Mouse (Mus musculus) heart, embryonic 15.5 days (tissue): ENCODE data around the gene Fam198b. TPM values are rescaled to one million over a fixed set of nuclear protein-coding genes. Genes with fewer than 3 reads are reported as not detected.

Experiments used
- ATAC-seq: fragments of 200-750 bp; cut with Nextera tagmentation; replicated peaks from 2 replicates; pipeline ENCODE4 v1.8.0; 2017; ENCODE audit warnings: low read depth, moderate TSS enrichment; ENCODE audit not compliant: insufficient number of reproducible peaks, insufficient read depth, low FRiP score
- H3K27ac ChIP-seq: fragments of 300-500 bp; sonication (generic); 2 replicates; pipeline ENCODE4 v1.5.1; 2015; ENCODE audit warnings: mild to moderate bottlenecking, inconsistent platforms
- H3K27me3 ChIP-seq: fragments of 300-500 bp; sonication (generic); 2 replicates; pipeline ENCODE4 v1.6.1; 2015; ENCODE audit warnings: inconsistent platforms
- H3K36me3 ChIP-seq: fragments of 300-500 bp; sonication (generic); 2 replicates; pipeline ENCODE4 v1.6.1; 2015; ENCODE audit warnings: mild to moderate bottlenecking, inconsistent platforms
- H3K4me1 ChIP-seq: fragments of 300-500 bp; sonication (generic); replicated peaks from 2 replicates; pipeline ENCODE4 v1.6.1; 2015; ENCODE audit warnings: inconsistent platforms
- H3K4me2 ChIP-seq: fragments of 300-500 bp; sonication (generic); 2 replicates; pipeline ENCODE4 v1.6.1; 2015; ENCODE audit warnings: inconsistent platforms, mild to moderate bottlenecking, moderate library complexity
- H3K4me3 ChIP-seq: fragments of 300-500 bp; sonication (generic); 2 replicates; pipeline ENCODE4 v1.5.1; 2015; ENCODE audit warnings: mild to moderate bottlenecking, inconsistent platforms
- H3K9ac ChIP-seq: fragments of 300-500 bp; sonication (generic); 2 replicates; pipeline ENCODE4 v1.6.1; 2015; ENCODE audit warnings: mild to moderate bottlenecking, inconsistent platforms
- H3K9me3 ChIP-seq: fragments of 300-500 bp; sonication (generic); replicated peaks from 2 replicates; pipeline ENCODE4 v1.6.1; 2016; ENCODE audit warnings: inconsistent platforms
- WGBS: fragments of 180-500 bp; shearing (Covaris S2); methylation state at CpG from one replicate; pipeline ENCODE4 v1.1.7; 2015; ENCODE audit warnings: mixed read lengths; 5-methylcytosine and 5-hydroxymethylcytosine counted together
- polyA plus RNA-seq: library from polyadenylated mRNA; unstranded; fragments of >200 nt; fragmentation: Nextera tagmentation; extraction: Ambion mirVana; gene quantifications from 2 replicates; pipeline ENCODE4 v1.2.1, GENCODE M21; 2015

The Fam198b gene
- polyA plus RNA-seq, 1 experiment from 2014 or later = 64.5 TPM

- peak; percentile 75; the same call in 1 of the 2 replicates for ATAC-seq
- no peak overlapping the region for H3K4me2 ChIP-seq
- peak overlapping the region; percentile 49 for H3K27ac ChIP-seq
- H3K36me3 ChIP-seq = no peaks in the 10 kb centered on the region
- H3K9ac ChIP-seq = no peak overlapping the region
- no peaks in the 10 kb centered on the region for H3K9me3 ChIP-seq
- 36% methylated on average over 4 of the region's 4 CpGs for WGBS
- peaks cover 39% of the 10 kb centered on the region for H3K4me1 ChIP-seq
- no peak overlapping the region for H3K4me3 ChIP-seq
- no peaks in the 10 kb centered on the region for H3K27me3 ChIP-seq
These were observed 42.7 kb downstream of the Fam198b start for GRCm38 (mm10) chr3:79927050-79927449.

GRCm38 (mm10) chr3:79928409-79928808, 44.1 kb downstream of the Fam198b start:
- no peaks in the 10 kb centered on the region for H3K36me3 ChIP-seq
- H3K4me1 ChIP-seq = peaks cover 34% of the 10 kb centered on the region
- H3K27ac ChIP-seq = peak overlapping the region; percentile 64
- H3K9ac ChIP-seq = no peak overlapping the region
- 0 out of 2 replicates have a peak overlapping the region, but pooled peaks have one; percentile 16 for H3K4me2 ChIP-seq
- no peak overlapping the region for H3K4me3 ChIP-seq
- WGBS = 45% methylated on average over 5 of the region's 5 CpGs
- no peaks in the 10 kb centered on the region for H3K9me3 ChIP-seq
- H3K27me3 ChIP-seq = no peaks in the 10 kb centered on the region
- ATAC-seq = no peak; the same call in 1 of the 2 replicates

- ATAC-seq = no peak
- H3K27me3 ChIP-seq = no peaks in the 10 kb centered on the region
- peak overlapping the region; percentile 52 for H3K27ac ChIP-seq
- no peak overlapping the region for H3K4me3 ChIP-seq
- WGBS = 36% methylated on average over 7 of the region's 7 CpGs
- no peak overlapping the region for H3K4me2 ChIP-seq
- no peaks in the 10 kb centered on the region for H3K9me3 ChIP-seq
- no peaks in the 10 kb centered on the region for H3K36me3 ChIP-seq
- H3K9ac ChIP-seq = no peak overlapping the region
- peaks cover 29% of the 10 kb centered on the region for H3K4me1 ChIP-seq
These were observed 45.9 kb downstream of the Fam198b start for GRCm38 (mm10) chr3:79930141-79930744.

- no peak for ATAC-seq
- Histone ChIP-seq H3K36me3 (peaks cover 22% of the 10 kb centered on the region), H3K4me1 (no peaks in the 10 kb centered on the region), H3K27ac (0 out of 2 replicates have a peak overlapping the region, but pooled peaks have one; percentile 42), H3K4me3 (no peak overlapping the region), H3K9me3 (no peaks in the 10 kb centered on the region), H3K27me3 (no peaks in the 10 kb centered on the region), H3K4me2 (no peak overlapping the region), H3K9ac (no peak overlapping the region)
- 56% methylated on average over 6 of the region's 6 CpGs for WGBS
These were observed 51.9 kb downstream of the Fam198b start for GRCm38 (mm10) chr3:79936213-79936612.

GRCm38 (mm10) chr3:79936730-79937447, 52.6 kb downstream of the Fam198b start:
- Histone ChIP-seq H3K27me3 (no peaks in the 10 kb centered on the region), H3K9me3 (no peaks in the 10 kb centered on the region), H3K4me2 (no peak overlapping the region), H3K4me3 (no peak overlapping the region), H3K27ac (no peak overlapping the region), H3K36me3 (peaks cover 29% of the 10 kb centered on the region), H3K9ac (no peak overlapping the region), H3K4me1 (no peaks in the 10 kb centered on the region)
- ATAC-seq = no peak
- 84% methylated on average over 3 of the region's 3 CpGs for WGBS

- 22% methylated on average over 1 of the region's 1 CpGs for WGBS
- no peak overlapping the region for H3K9ac ChIP-seq
- H3K4me1 ChIP-seq = peaks cover 9% of the 10 kb centered on the region; the same call in 1 of the 2 replicates
- H3K9me3 ChIP-seq = no peaks in the 10 kb centered on the region
- H3K27me3 ChIP-seq = no peaks in the 10 kb centered on the region
- no peak overlapping the region for H3K4me3 ChIP-seq
- no peak overlapping the region for H3K4me2 ChIP-seq
- H3K27ac ChIP-seq = peak overlapping the region; percentile 45
- peaks cover 12% of the 10 kb centered on the region for H3K36me3 ChIP-seq
- ATAC-seq = no peak
These were observed 63.4 kb downstream of the Fam198b start for GRCm38 (mm10) chr3:79947736-79948135.

GRCm38 (mm10) chr3:79948151-79948550, 63.8 kb downstream of the Fam198b start:
- H3K4me1 ChIP-seq = peaks cover 11% of the 10 kb centered on the region; the same call in 1 of the 2 replicates
- no peak overlapping the region for H3K9ac ChIP-seq
- no peak for ATAC-seq

GRCm38 (mm10) chr3:79953164-79953759, 68.9 kb downstream of the Fam198b start:
- 65% methylated on average over 2 of the region's 2 CpGs for WGBS
- H3K27me3 ChIP-seq = no peaks in the 10 kb centered on the region
- H3K4me1 ChIP-seq = peaks cover 12% of the 10 kb centered on the region
- no peak overlapping the region for H3K4me2 ChIP-seq
- ATAC-seq = no peak
- H3K36me3 ChIP-seq = no peaks in the 10 kb centered on the region
- no peak overlapping the region for H3K9ac ChIP-seq
- H3K27ac ChIP-seq = no peak overlapping the region
- no peaks in the 10 kb centered on the region for H3K9me3 ChIP-seq
- no peak overlapping the region for H3K4me3 ChIP-seq

More at GRCm38 (mm10) chr3:79948151-79948550, 63.8 kb downstream of the Fam198b start:
- H3K4me3 ChIP-seq = no peak overlapping the region
- no peak overlapping the region for H3K4me2 ChIP-seq
- no peaks in the 10 kb centered on the region for H3K27me3 ChIP-seq
- peak overlapping the region; percentile 45 for H3K27ac ChIP-seq
- H3K36me3 ChIP-seq = peaks cover 8% of the 10 kb centered on the region
- 69% methylated on average over 2 of the region's 2 CpGs for WGBS
- H3K9me3 ChIP-seq = no peaks in the 10 kb centered on the region

- H3K9ac ChIP-seq = no peak overlapping the region
- H3K4me3 ChIP-seq = no peak overlapping the region
- H3K4me1 ChIP-seq = peaks cover 12% of the 10 kb centered on the region
- no peaks in the 10 kb centered on the region for H3K9me3 ChIP-seq
- H3K36me3 ChIP-seq = no peaks in the 10 kb centered on the region
- H3K27me3 ChIP-seq = no peaks in the 10 kb centered on the region
- 77% methylated on average over 3 of the region's 3 CpGs for WGBS
- H3K4me2 ChIP-seq = no peak overlapping the region
- no peak overlapping the region for H3K27ac ChIP-seq
- no peak for ATAC-seq
These were observed 70.9 kb downstream of the Fam198b start for GRCm38 (mm10) chr3:79955262-79955661.

GRCm38 (mm10) chr3:79956792-79957191, 72.5 kb downstream of the Fam198b start:
- no peaks in the 10 kb centered on the region for H3K9me3 ChIP-seq
- no peak overlapping the region for H3K9ac ChIP-seq
- ATAC-seq = no peak
- no peak overlapping the region for H3K4me3 ChIP-seq
- no peaks in the 10 kb centered on the region for H3K36me3 ChIP-seq
- H3K27ac ChIP-seq = peak overlapping the region; percentile 13
- no peak overlapping the region for H3K4me2 ChIP-seq
- H3K27me3 ChIP-seq = no peaks in the 10 kb centered on the region
- H3K4me1 ChIP-seq = peaks cover 7% of the 10 kb centered on the region

GRCm38 (mm10) chr3:79957752-79958151, 73.4 kb downstream of the Fam198b start:
- ATAC-seq = peak; percentile 50; the same call in 1 of the 2 replicates
- peak overlapping the region; percentile 60 for H3K27ac ChIP-seq
- 76% methylated on average over 2 of the region's 2 CpGs for WGBS

More at GRCm38 (mm10) chr3:79957752-79958151, 73.4 kb downstream of the Fam198b start:
- peaks cover 6% of the 10 kb centered on the region for H3K4me1 ChIP-seq
- H3K27me3 ChIP-seq = no peaks in the 10 kb centered on the region
- no peaks in the 10 kb centered on the region for H3K9me3 ChIP-seq
- no peak overlapping the region for H3K4me2 ChIP-seq
- no peak overlapping the region for H3K4me3 ChIP-seq
- H3K36me3 ChIP-seq = no peaks in the 10 kb centered on the region
- H3K9ac ChIP-seq = no peak overlapping the region
